Mouse (Mus musculus) intestine, embryonic 15.5 days (tissue): Measurements from ENCODE around the gene Cyp2w1. TPM values are rescaled to one million over a fixed set of nuclear protein-coding genes. Genes with fewer than 3 reads are reported as not detected.

ENCODE experiments used
- ATAC-seq: fragments of 200-750 bp; cut with Nextera tagmentation; 2 replicates; pipeline ENCODE4 v1.8.0; 2017; ENCODE audit warnings: moderate TSS enrichment, moderate library complexity
- H3K27ac ChIP-seq: fragments of 300-500 bp; sonication (generic); 2 replicates; pipeline ENCODE4 v1.5.1; 2015; ENCODE audit warnings: mild to moderate bottlenecking, inconsistent platforms
- H3K27me3 ChIP-seq: fragments of 300-500 bp; sonication (generic); replicated peaks from 2 replicates; pipeline ENCODE4 v1.6.1; 2015; ENCODE audit warnings: inconsistent platforms
- H3K36me3 ChIP-seq: fragments of 300-500 bp; sonication (generic); 2 replicates; pipeline ENCODE4 v1.6.1; 2015; ENCODE audit warnings: inconsistent platforms
- H3K4me1 ChIP-seq: fragments of 300-500 bp; sonication (generic); replicated peaks from 2 replicates; pipeline ENCODE4 v1.6.1; 2015; ENCODE audit warnings: inconsistent platforms
- H3K4me2 ChIP-seq: fragments of 300-500 bp; sonication (generic); replicated peaks from 2 replicates; pipeline ENCODE4 v1.6.1; 2015; ENCODE audit warnings: mild to moderate bottlenecking, inconsistent platforms
- H3K4me3 ChIP-seq: fragments of 300-500 bp; sonication (generic); replicated peaks from 2 replicates; pipeline ENCODE4 v1.5.1; 2015; ENCODE audit warnings: inconsistent platforms
- H3K9ac ChIP-seq: fragments of 300-500 bp; sonication (generic); 2 replicates; pipeline ENCODE4 v1.6.1; 2015; ENCODE audit warnings: inconsistent platforms
- H3K9me3 ChIP-seq: fragments of 300-500 bp; sonication (generic); 2 replicates; pipeline ENCODE4 v1.6.1; 2016; ENCODE audit warnings: inconsistent platforms
- WGBS: fragments of 180-500 bp; shearing (Covaris S2); methylation state at CpG from one replicate; pipeline ENCODE4 v1.1.7; 2015; 5-methylcytosine and 5-hydroxymethylcytosine counted together
- polyA plus RNA-seq: library from polyadenylated mRNA; unstranded; fragments of >200 nt; fragmentation: Nextera tagmentation; extraction: Ambion mirVana; gene quantifications from 2 replicates; pipeline ENCODE4 v1.2.1, GENCODE M21; 2015

Gene Cyp2w1
- polyA plus RNA-seq, 1 experiment from 2014 or later: 23.5 TPM

DNA sequence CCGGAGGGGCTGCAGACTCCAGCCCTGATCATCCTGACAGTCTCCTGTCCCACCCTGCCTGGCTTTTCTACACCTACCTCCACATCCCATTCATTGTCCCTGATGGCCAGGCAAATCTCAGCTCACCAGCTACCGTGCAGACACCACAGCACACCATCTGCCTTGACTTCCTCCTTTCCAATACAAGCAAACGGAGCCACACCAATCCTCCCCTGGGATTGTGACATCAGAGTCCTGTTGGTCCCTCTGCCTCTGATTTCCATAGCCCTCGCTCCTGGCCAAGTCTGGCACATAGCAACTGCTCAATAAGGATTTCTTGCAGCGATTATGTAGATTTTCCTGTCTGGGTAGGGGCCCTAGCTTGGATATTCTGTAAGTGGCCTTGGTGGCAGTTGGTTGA, 1.3 kb upstream of the Cyp2w1 start, which contains the start of gene Cox19:
Gene Cox19, minus strand, starts transcription at position 285 of the 400 bp plus-strand sequence.
- H3K36me3 ChIP-seq: no peaks in the 10 kb centered on the region
- peak within 1 kb of the TSS; percentile 55 for H3K4me2 ChIP-seq
- H3K9me3 ChIP-seq: no peaks in the 10 kb centered on the region
- H3K27ac ChIP-seq: peak within 1 kb of the TSS; percentile 92
- peaks cover 36% of the 10 kb centered on the region for H3K4me1 ChIP-seq
- no peak for ATAC-seq
- H3K9ac ChIP-seq: peak within 1 kb of the TSS; percentile 50
- no peaks in the 10 kb centered on the region for H3K27me3 ChIP-seq
- 44% methylated on average over 5 of the region's 5 CpGs for WGBS
- H3K4me3 ChIP-seq: peak within 1 kb of the TSS; percentile 40

DNA sequence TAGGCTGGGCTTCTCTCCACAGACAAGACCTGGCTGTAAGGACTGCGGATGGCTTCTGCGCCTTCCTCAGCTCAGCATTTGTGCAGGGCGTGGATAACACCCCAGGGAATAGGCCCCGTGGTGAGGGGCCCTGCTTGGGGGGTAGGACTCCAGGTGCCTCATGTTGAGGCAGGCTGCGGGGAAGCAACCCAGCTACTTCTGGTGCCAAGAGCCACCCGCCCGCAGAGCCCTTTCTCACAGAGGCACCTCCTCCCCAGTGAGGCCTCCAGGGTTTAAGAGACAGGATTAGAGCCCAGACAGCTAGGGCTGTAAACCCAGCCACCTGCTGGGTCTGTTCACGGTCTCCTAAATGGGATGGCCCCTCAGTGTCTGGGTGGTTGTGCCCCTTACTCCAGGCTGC, 789 bp upstream of the Cyp2w1 start:
- ATAC-seq: peak; percentile 66
- WGBS: 20% methylated on average over 8 of the region's 8 CpGs
- H3K27ac ChIP-seq: peak overlapping the region; percentile 92
- H3K4me1 ChIP-seq: peaks cover 37% of the 10 kb centered on the region
- no peaks in the 10 kb centered on the region for H3K9me3 ChIP-seq
- peak overlapping the region; percentile 50 for H3K9ac ChIP-seq
- peak overlapping the region; percentile 55 for H3K4me2 ChIP-seq
- peak overlapping the region; percentile 40 for H3K4me3 ChIP-seq
- H3K27me3 ChIP-seq: no peaks in the 10 kb centered on the region; the same call in 1 of the 2 replicates
- no peaks in the 10 kb centered on the region for H3K36me3 ChIP-seq

DNA sequence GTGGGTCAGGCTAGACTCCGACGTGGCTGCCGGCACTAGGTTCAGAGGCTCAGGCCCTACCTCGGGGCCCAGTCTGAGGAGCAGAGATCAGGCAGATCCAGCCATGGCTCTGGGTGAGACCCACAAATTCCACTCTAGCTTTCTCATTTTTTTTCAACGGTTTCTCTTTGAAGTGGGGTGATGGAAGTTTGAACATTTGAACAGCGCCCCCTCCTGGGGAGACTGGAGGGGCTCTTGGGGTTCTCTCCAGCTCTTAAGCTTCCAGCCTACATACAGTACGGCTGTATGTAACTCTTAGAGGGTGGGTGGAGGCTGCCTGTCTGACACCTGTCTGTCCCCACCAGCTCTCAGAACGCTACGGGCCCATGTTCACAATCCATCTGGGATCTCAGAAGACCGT, 1.1 kb downstream of the Cyp2w1 start:
- H3K4me3 ChIP-seq: peak overlapping the region; percentile 40
- no peaks in the 10 kb centered on the region; the same call in 1 of the 2 replicates for H3K27me3 ChIP-seq
- no peaks in the 10 kb centered on the region for H3K36me3 ChIP-seq
- H3K4me2 ChIP-seq: peak overlapping the region; percentile 55
- H3K9me3 ChIP-seq: no peaks in the 10 kb centered on the region
- peak; percentile 31 for ATAC-seq
- H3K27ac ChIP-seq: peak overlapping the region; percentile 92
- 43% methylated on average over 10 of the region's 10 CpGs for whole genome bisulfite sequencing
- peak overlapping the region; percentile 39 for H3K9ac ChIP-seq
- H3K4me1 ChIP-seq: peaks cover 39% of the 10 kb centered on the region

DNA sequence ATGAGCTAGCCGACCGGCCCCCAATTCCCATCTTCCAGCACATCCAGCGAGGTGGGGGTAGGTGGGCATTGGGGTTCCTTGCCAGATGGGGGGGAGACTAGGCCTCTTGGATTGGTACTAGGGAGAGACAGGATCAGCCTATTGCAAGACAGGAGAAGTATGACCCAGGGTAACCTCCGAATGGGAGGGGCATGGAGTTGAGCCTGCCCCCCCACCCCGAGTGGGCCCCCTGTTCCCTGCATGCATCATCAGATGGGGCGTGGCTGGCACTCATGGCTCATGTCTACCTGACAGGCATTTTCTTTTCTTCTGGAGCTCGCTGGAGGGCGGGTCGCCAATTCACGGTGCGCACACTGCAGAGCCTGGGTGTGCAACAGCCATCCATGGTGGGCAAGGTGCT, 1.5 kb downstream of the Cyp2w1 start:
- H3K4me3 ChIP-seq: peak overlapping the region; percentile 40
- H3K27me3 ChIP-seq: no peaks in the 10 kb centered on the region; the same call in 1 of the 2 replicates
- peak; percentile 60 for ATAC-seq
- peaks cover 39% of the 10 kb centered on the region for H3K4me1 ChIP-seq
- H3K36me3 ChIP-seq: no peaks in the 10 kb centered on the region
- peak overlapping the region; percentile 92 for H3K27ac ChIP-seq
- 73% methylated on average over 11 of the region's 11 CpGs for WGBS
- H3K4me2 ChIP-seq: peak overlapping the region; percentile 55
- no peaks in the 10 kb centered on the region for H3K9me3 ChIP-seq
- peak overlapping the region; percentile 34 for H3K9ac ChIP-seq

DNA sequence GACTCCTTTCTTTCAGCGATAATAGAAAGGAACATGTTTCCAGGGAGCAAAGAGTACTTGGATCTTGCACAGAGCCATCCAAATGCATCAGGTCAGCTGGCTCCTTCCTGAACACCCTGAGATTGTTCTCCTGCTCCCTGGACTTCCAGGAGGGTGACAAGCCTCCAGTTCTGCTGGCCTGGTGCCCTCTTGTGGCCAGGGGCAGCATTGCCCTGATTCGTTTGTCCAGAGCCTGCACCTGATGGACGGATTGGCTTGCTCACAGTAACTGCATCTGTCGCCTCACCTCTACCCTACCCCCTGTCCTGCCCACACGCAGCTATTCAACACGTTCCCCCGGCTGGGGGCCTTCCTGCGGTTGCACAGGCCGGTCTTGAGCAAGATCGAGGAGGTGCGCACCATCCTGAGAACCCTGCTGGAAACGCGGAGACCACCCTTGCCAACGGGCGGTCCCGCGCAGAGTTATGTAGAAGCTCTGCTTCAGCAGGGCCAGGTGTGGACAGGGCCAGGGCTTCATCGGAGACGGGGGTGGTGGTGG, 2.9 kb downstream of the Cyp2w1 start:
- Histone ChIP-seq H3K4me2 (peak overlapping the region; percentile 55), H3K27ac (peak overlapping the region; percentile 48; the same call in 1 of the 2 replicates), H3K4me3 (no peak overlapping the region), H3K27me3 (no peaks in the 10 kb centered on the region; the same call in 1 of the 2 replicates), H3K36me3 (no peaks in the 10 kb centered on the region), H3K9me3 (no peaks in the 10 kb centered on the region), H3K9ac (no peak overlapping the region), H3K4me1 (peaks cover 30% of the 10 kb centered on the region)
- ATAC-seq: no peak
- WGBS: 36% methylated on average over 19 of the region's 19 CpGs

DNA sequence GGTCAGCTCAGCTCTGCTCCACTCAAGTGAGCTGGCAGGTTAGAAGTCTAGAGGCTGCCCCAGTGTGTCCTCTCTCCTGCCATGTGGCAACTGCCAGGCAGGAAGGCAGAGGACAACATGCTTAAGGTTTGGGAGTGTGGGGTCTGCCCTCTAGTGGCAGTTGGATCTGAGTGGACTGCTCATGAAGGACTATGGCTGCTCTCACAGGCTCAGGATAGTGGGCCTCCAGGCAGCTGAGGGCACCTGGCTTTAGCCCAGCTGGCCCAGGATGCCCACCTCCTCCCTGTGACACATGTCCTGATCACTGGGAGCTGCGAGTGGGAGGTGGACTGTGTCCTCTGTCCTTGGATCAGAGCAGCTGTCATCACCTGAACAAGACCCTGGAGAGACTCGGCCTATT, 6.2 kb downstream of the Cyp2w1 start:
- Histone ChIP-seq H3K4me1 (peaks cover 21% of the 10 kb centered on the region), H3K36me3 (no peaks in the 10 kb centered on the region), H3K4me3 (no peak overlapping the region), H3K4me2 (no peak overlapping the region), H3K9me3 (no peaks in the 10 kb centered on the region), H3K27ac (no peak overlapping the region), H3K27me3 (no peaks in the 10 kb centered on the region; the same call in 1 of the 2 replicates), H3K9ac (no peak overlapping the region)
- 77% methylated on average over 2 of the region's 2 CpGs for WGBS
- peak; percentile 18; the same call in 1 of the 2 replicates for ATAC-seq

DNA sequence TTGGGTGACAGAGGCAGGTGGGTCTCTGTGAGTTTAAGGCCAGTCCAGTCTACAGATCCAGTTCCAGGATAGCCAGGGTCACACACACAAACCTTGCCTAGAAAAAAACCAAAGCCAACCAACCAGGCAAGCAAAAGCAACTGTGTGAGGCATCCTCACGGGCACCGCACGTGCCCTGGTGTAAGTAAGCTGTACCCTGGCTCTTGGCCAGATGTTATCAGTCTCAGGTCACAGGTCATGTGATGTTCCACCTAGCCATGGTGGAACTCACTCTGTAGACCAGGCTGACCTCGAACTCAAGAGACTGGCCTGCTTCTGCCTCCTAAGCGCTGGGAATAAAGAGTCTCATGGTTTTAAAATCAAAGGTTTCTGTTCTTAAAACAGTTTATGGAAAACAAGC, 6.8 kb downstream of the Cyp2w1 start:
- H3K9ac ChIP-seq: no peak overlapping the region
- no peak overlapping the region for H3K4me3 ChIP-seq
- no peak overlapping the region for H3K4me2 ChIP-seq
- no peaks in the 10 kb centered on the region for H3K36me3 ChIP-seq
- H3K4me1 ChIP-seq: peaks cover 22% of the 10 kb centered on the region
- no peaks in the 10 kb centered on the region; the same call in 1 of the 2 replicates for H3K27me3 ChIP-seq
- ATAC-seq: no peak
- H3K9me3 ChIP-seq: no peaks in the 10 kb centered on the region
- H3K27ac ChIP-seq: no peak overlapping the region
- WGBS: 85% methylated on average over 5 of the region's 5 CpGs

DNA sequence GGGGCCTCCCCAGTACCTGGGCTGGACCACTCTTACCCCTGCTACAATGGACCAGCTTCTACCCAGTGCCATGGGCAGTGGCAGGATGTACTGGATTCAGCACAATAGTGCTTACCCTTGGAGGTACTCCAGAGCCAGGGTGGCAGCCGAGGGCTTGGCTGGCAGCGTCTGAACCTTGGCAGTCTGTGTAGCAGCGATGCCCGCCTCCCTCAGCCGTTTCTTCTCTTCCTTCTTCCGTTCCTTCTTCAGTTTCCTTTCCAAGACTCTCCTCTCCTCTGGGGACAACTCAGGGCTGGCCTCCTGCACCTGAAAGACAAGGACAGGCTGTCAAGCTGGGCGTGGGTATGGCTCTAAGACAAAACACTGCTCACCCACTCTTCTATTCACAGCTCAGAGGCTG, 11.4 kb downstream of the Cyp2w1 start:
- 64% methylated on average over 7 of the region's 7 CpGs for WGBS
- Histone ChIP-seq H3K9me3 (no peaks in the 10 kb centered on the region), H3K4me3 (no peak overlapping the region), H3K27me3 (no peaks in the 10 kb centered on the region), H3K36me3 (no peaks in the 10 kb centered on the region), H3K27ac (no peak overlapping the region), H3K4me1 (peaks cover 12% of the 10 kb centered on the region), H3K9ac (no peak overlapping the region), H3K4me2 (no peak overlapping the region)
- ATAC-seq: no peak

DNA sequence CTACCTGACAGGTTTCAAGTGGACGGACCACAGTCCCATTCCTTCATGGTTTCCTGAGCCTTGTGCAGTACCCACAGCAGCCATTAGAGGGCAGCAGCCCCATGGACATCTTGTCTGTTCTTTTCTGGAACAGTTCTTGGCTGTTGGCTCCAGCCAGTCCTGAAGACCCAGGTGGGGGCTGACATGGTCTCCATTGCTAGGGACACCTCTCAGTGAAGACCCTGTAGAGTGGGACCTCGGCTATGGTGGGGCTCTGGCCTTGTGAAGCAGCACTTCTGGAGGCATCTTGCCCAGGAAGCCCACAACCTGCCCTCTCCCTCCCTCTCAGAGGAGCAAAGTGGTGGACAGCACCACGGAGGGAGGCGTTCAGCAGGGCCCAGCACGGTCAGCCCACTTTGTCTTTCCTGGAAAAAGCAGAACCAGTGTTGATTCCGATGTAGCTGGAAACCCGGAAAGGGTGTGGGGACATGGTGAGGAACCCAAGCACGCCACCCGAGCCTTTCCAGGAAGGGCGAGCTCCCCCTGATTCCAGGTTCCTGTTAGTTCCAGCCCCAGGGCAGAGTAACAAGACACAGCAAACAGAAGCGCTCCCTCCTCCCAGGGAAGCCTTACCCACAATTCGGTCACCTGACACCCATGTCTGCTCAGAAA, 12.0 kb downstream of the Cyp2w1 start:
- Histone ChIP-seq H3K4me2 (0 out of 2 replicates have a peak overlapping the region, but pooled peaks have one; percentile 23), H3K27ac (no peak overlapping the region), H3K4me3 (no peak overlapping the region), H3K4me1 (peaks cover 12% of the 10 kb centered on the region), H3K9me3 (no peaks in the 10 kb centered on the region), H3K9ac (0 out of 2 replicates have a peak overlapping the region, but pooled peaks have one; percentile 21), H3K27me3 (no peaks in the 10 kb centered on the region), H3K36me3 (no peaks in the 10 kb centered on the region)
- ATAC-seq: peak; percentile 26; the same call in 1 of the 2 replicates
- WGBS: 25% methylated on average over 12 of the region's 12 CpGs

DNA sequence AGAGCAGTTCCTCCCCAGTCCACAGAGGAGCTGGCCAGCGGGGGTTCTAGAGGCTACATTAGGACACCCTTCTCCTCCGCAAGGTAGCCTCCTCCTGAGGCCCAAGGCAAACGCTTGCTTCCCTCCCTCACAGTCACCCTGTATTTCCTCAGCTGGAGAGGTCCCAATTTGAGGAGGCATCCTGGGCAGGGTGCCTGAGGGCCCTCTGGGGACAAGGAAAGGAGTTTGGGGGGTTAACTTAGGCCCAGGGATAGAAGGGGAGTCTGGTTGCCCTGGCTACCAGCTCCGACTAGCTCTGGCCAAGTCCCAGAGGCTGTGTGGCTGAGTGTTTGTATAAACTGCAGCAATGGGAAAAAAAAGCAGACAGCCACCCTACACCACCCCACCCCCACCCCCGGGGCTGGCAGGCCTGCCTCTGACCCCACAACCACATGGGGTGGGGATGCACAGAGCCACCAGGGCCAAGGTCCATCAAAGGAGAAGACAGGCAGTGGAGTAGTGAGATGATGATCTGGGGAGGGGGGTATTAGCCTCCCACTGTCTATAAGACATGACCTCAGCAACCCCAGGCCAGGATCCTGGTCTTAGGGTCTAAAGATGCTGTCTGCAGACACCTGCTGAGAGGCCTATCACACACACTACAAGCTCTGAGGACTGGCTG, 12.6 kb downstream of the Cyp2w1 start:
- whole genome bisulfite sequencing: 31% methylated on average over 5 of the region's 5 CpGs
- Histone ChIP-seq H3K4me1 (peaks cover 12% of the 10 kb centered on the region), H3K36me3 (no peaks in the 10 kb centered on the region), H3K9me3 (no peaks in the 10 kb centered on the region), H3K27me3 (no peaks in the 10 kb centered on the region), H3K9ac (peak overlapping the region; percentile 8; the same call in 1 of the 2 replicates), H3K4me2 (no peak overlapping the region), H3K4me3 (no peak overlapping the region), H3K27ac (no peak overlapping the region)
- no peak for ATAC-seq

DNA sequence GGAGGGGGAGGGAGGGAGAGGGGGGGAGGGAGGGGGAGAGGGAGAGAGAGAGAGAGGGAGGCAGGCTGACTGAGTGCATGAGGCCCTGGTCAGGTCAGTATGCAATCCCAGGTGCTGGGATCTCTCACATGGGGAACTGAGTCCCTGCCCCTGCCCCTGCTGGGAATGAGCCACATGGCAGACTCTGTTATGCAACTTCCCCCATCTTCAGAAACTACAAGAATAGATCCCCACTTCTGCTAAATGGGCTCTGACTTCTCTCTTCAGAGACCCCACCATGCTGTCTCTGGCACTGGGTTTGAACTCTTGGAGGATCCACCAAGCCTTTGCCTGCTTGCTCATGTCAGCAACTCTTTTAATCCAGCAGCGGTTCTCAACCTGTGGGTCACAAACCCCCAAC, 13.4 kb downstream of the Cyp2w1 start:
- WGBS: 77% methylated on average over 1 of the region's 1 CpGs
- no peak overlapping the region for H3K9ac ChIP-seq
- H3K27me3 ChIP-seq: no peaks in the 10 kb centered on the region
- no peak for ATAC-seq
- no peak overlapping the region for H3K27ac ChIP-seq
- H3K4me1 ChIP-seq: peaks cover 12% of the 10 kb centered on the region
- no peak overlapping the region for H3K4me2 ChIP-seq
- no peaks in the 10 kb centered on the region for H3K36me3 ChIP-seq
- H3K9me3 ChIP-seq: no peaks in the 10 kb centered on the region
- no peak overlapping the region for H3K4me3 ChIP-seq

DNA sequence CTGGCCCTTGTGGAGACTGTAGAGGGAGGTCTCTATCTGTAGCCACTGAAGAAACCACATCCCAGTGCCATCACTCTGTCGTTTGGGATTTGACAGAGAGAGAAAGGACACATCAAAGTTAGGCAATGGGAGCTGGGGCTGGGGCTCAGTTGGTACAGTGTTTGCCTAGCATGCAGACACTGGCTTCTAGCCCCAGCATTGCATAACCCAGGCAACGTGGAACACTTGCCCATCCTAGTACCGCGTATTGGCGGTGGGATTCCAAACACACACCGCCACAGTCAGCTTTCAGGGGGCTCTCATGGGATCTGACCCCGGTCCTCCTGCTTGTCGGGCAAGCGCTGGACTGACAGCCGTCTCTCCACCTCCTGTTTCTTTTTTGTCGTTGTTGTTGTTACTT, 14.1 kb downstream of the Cyp2w1 start:
- H3K9ac ChIP-seq: no peak overlapping the region
- ATAC-seq: no peak
- no peak overlapping the region for H3K4me3 ChIP-seq
- H3K4me1 ChIP-seq: peaks cover 15% of the 10 kb centered on the region
- no peaks in the 10 kb centered on the region for H3K27me3 ChIP-seq
- H3K36me3 ChIP-seq: no peaks in the 10 kb centered on the region
- H3K27ac ChIP-seq: no peak overlapping the region
- H3K4me2 ChIP-seq: no peak overlapping the region
- no peaks in the 10 kb centered on the region for H3K9me3 ChIP-seq
- 78% methylated on average over 11 of the region's 11 CpGs for WGBS
